Mouse (Mus musculus) testis, adult 2 months (tissue): Measurements from ENCODE around the gene Krtap15.

ENCODE experiments used
- CTCF ChIP-seq: fragments of 200-500 bp; IDR thresholded peaks from 2 replicates; pipeline ENCODE4 v1.5.1; 2012; ENCODE audit warnings: low read depth, mild to moderate bottlenecking, inconsistent platforms, low read length, moderate library complexity; ENCODE audit not compliant: control insufficient read depth, insufficient read depth, insufficient replicate concordance
- POLR2A ChIP-seq: fragments of 200-500 bp; IDR thresholded peaks from 2 replicates; pipeline ENCODE4 v1.6.1; 2012; ENCODE audit warnings: low read depth, mild to moderate bottlenecking, inconsistent platforms, low read length, moderate library complexity; ENCODE audit not compliant: control insufficient read depth

- TF ChIP-seq CTCF (no peak), POLR2A (no peak)
These were observed 3.7 kb downstream of the Krtap15 start for GRCm38 (mm10) chr16:88823736-88824135.
